Mouse (Mus musculus) liver, embryonic 11.5 days (tissue): Measurements from ENCODE around the gene Ttll1. TPM values are rescaled to one million over a fixed set of nuclear protein-coding genes. Genes with fewer than 3 reads are reported as not detected.

Source experiments
- ATAC-seq: fragments of 200-750 bp; cut with Nextera tagmentation; replicated peaks from 2 replicates; pipeline ENCODE4 v1.8.0; 2017; ENCODE audit warnings: moderate number of reproducible peaks, mild to moderate bottlenecking, moderate TSS enrichment, moderate library complexity; ENCODE audit not compliant: low FRiP score
- DNase-seq: peaks from one replicate; pipeline ENCODE4 v3.0.0-alpha.2; 2017; ENCODE audit warnings: low spot score
- H3K27ac ChIP-seq: fragments of 300-500 bp; sonication (generic); 2 replicates; pipeline ENCODE4 v1.5.1; 2014; ENCODE audit warnings: mild to moderate bottlenecking, low read depth, low read length, control low read depth
- H3K27me3 ChIP-seq: fragments of 300-500 bp; sonication (generic); replicated peaks from 2 replicates; pipeline ENCODE4 v1.6.1; 2014; ENCODE audit warnings: low read length, mixed read lengths; ENCODE audit not compliant: control insufficient read depth, insufficient read depth
- H3K36me3 ChIP-seq: fragments of 300-500 bp; sonication (generic); 2 replicates; pipeline ENCODE4 v1.6.1; 2014; ENCODE audit warnings: mild to moderate bottlenecking, low read length, moderate library complexity, mixed read lengths; ENCODE audit not compliant: control insufficient read depth, insufficient read depth
- H3K4me1 ChIP-seq: fragments of 300-500 bp; sonication (generic); replicated peaks from 2 replicates; pipeline ENCODE4 v1.6.1; 2014; ENCODE audit warnings: low read length, mixed read lengths; ENCODE audit not compliant: control insufficient read depth, insufficient read depth
- H3K4me2 ChIP-seq: fragments of 300-500 bp; sonication (generic); 2 replicates; pipeline ENCODE4 v1.6.1; 2014; ENCODE audit warnings: mild to moderate bottlenecking, control low read depth, moderate library complexity
- H3K4me3 ChIP-seq: fragments of 300-500 bp; sonication (generic); 2 replicates; pipeline ENCODE4 v1.5.1; 2014; ENCODE audit warnings: low read depth, low read length, control low read depth
- H3K9ac ChIP-seq: fragments of 300-500 bp; sonication (generic); 2 replicates; pipeline ENCODE4 v1.6.1; 2014; ENCODE audit warnings: low read depth, low read length, control low read depth
- H3K9me3 ChIP-seq: fragments of 300-500 bp; sonication (generic); 2 replicates; pipeline ENCODE4 v1.6.1; 2016; ENCODE audit warnings: low read length, inconsistent platforms, mixed read lengths; ENCODE audit not compliant: control insufficient read depth
- WGBS: fragments of 180-500 bp; shearing (Covaris S2); extraction: QIAGEN DNeasy Blood & Tissue Kit; methylation state at CpG from one replicate; pipeline ENCODE4 v1.1.7; 2014; 5-methylcytosine and 5-hydroxymethylcytosine counted together
- polyA plus RNA-seq: library from polyadenylated mRNA; unstranded; fragments of >200 nt; fragmentation: Nextera tagmentation; extraction: Ambion mirVana; gene quantifications from 2 replicates; pipeline ENCODE4 v1.2.1, GENCODE M21; 2014

The Ttll1 gene
- polyA plus RNA-seq, 1 experiment from 2014 or later: 14.5 TPM

GRCm38 (mm10) chr15:83471476-83471875 lies 39.2 kb downstream of the Ttll1 start:
- WGBS: 71% methylated on average over 7 of the region's 7 CpGs
- peaks cover 13% of the 10 kb centered on the region for H3K4me1 ChIP-seq
- H3K9ac ChIP-seq: no peak overlapping the region
- no peaks in the 10 kb centered on the region for H3K36me3 ChIP-seq
- H3K27ac ChIP-seq: no peak overlapping the region
- no peak overlapping the region for H3K4me3 ChIP-seq
- no peak for ATAC-seq
- H3K9me3 ChIP-seq: no peaks in the 10 kb centered on the region
- H3K4me2 ChIP-seq: no peak overlapping the region
- DNase-seq: no peak
- no peaks in the 10 kb centered on the region; the same call in 1 of the 2 replicates for H3K27me3 ChIP-seq

GRCm38 (mm10) chr15:83470443-83470842 lies 40.2 kb downstream of the Ttll1 start:
- ATAC-seq (no peak), DNase-seq (no peak)
- Histone ChIP-seq H3K27ac (no peak overlapping the region), H3K4me2 (no peak overlapping the region), H3K4me3 (no peak overlapping the region), H3K4me1 (peaks cover 13% of the 10 kb centered on the region), H3K9ac (no peak overlapping the region), H3K9me3 (no peaks in the 10 kb centered on the region), H3K27me3 (no peaks in the 10 kb centered on the region), H3K36me3 (no peaks in the 10 kb centered on the region)
- 82% methylated on average over 8 of the region's 8 CpGs for WGBS

GRCm38 (mm10) chr15:83469279-83469821 lies 41.3 kb downstream of the Ttll1 start:
- ATAC-seq: no peak
- no peaks in the 10 kb centered on the region for H3K36me3 ChIP-seq
- H3K4me1 ChIP-seq: peaks cover 7% of the 10 kb centered on the region
- no peaks in the 10 kb centered on the region for H3K27me3 ChIP-seq
- no peak overlapping the region for H3K4me3 ChIP-seq
- no peak overlapping the region for H3K9ac ChIP-seq
- H3K9me3 ChIP-seq: no peaks in the 10 kb centered on the region
- no peak overlapping the region for H3K27ac ChIP-seq
- DNase-seq: no peak
- 62% methylated on average over 6 of the region's 6 CpGs for WGBS
- H3K4me2 ChIP-seq: no peak overlapping the region

- Histone ChIP-seq H3K9me3 (no peaks in the 10 kb centered on the region), H3K36me3 (no peaks in the 10 kb centered on the region), H3K4me3 (no peak overlapping the region), H3K4me1 (peaks cover 9% of the 10 kb centered on the region), H3K27me3 (no peaks in the 10 kb centered on the region), H3K9ac (no peak overlapping the region), H3K27ac (no peak overlapping the region), H3K4me2 (no peak overlapping the region)
- ATAC-seq (no peak), DNase-seq (no peak)
- 77% methylated on average over 9 of the region's 9 CpGs for WGBS
These were observed 43.3 kb downstream of the Ttll1 start for GRCm38 (mm10) chr15:83467232-83467966.

GRCm38 (mm10) chr15:83466331-83466730 lies 44.4 kb downstream of the Ttll1 start:
- Histone ChIP-seq H3K27ac (no peak overlapping the region), H3K27me3 (no peaks in the 10 kb centered on the region), H3K9ac (no peak overlapping the region), H3K4me1 (peaks cover 9% of the 10 kb centered on the region), H3K36me3 (no peaks in the 10 kb centered on the region), H3K9me3 (no peaks in the 10 kb centered on the region), H3K4me3 (no peak overlapping the region), H3K4me2 (no peak overlapping the region)
- DNase-seq (no peak), ATAC-seq (no peak)
- WGBS: 67% methylated on average over 4 of the region's 4 CpGs

- Histone ChIP-seq H3K36me3 (no peaks in the 10 kb centered on the region), H3K9ac (no peak overlapping the region), H3K27ac (no peak overlapping the region), H3K4me1 (peaks cover 9% of the 10 kb centered on the region), H3K4me3 (peak overlapping the region; percentile 89), H3K9me3 (no peaks in the 10 kb centered on the region), H3K27me3 (no peaks in the 10 kb centered on the region), H3K4me2 (peak overlapping the region; percentile 41)
- DNase-seq: no peak
- ATAC-seq: peak; percentile 40
- 68% methylated on average over 19 of the region's 19 CpGs for WGBS
These were observed 45.6 kb downstream of the Ttll1 start for GRCm38 (mm10) chr15:83464905-83465650.

- no peaks in the 10 kb centered on the region for H3K36me3 ChIP-seq
- WGBS: under 1% methylated on average over 77 of the region's 88 CpGs
These were observed 46.4 kb downstream of the Ttll1 start, which contains the start of gene Pacsin2 for GRCm38 (mm10) chr15:83464083-83464904. Gene Pacsin2, minus strand, starts transcription at chr15:83464606.

GRCm38 (mm10) chr15:83463369-83464082 lies 47.2 kb downstream of the Ttll1 start:
- DNase-seq (no peak), ATAC-seq (no peak)
- H3K27me3 ChIP-seq: no peaks in the 10 kb centered on the region
- no peaks in the 10 kb centered on the region for H3K9me3 ChIP-seq
- H3K36me3 ChIP-seq: no peaks in the 10 kb centered on the region
- H3K27ac ChIP-seq: peak overlapping the region; percentile 78
- peaks cover 9% of the 10 kb centered on the region for H3K4me1 ChIP-seq
- H3K4me3 ChIP-seq: peak overlapping the region; percentile 89
- peak overlapping the region; percentile 92 for H3K9ac ChIP-seq
- WGBS: 11% methylated on average over 17 of the region's 17 CpGs
- H3K4me2 ChIP-seq: peak overlapping the region; percentile 83

More at GRCm38 (mm10) chr15:83464083-83464904, 46.4 kb downstream of the Ttll1 start, which contains the start of gene Pacsin2:
- Histone ChIP-seq H3K9ac (peak within 1 kb of the TSS; percentile 92), H3K27ac (peak within 1 kb of the TSS; percentile 78), H3K4me3 (peak within 1 kb of the TSS; percentile 89), H3K27me3 (no peaks in the 10 kb centered on the region), H3K4me1 (peaks cover 9% of the 10 kb centered on the region), H3K9me3 (no peaks in the 10 kb centered on the region), H3K4me2 (peak within 1 kb of the TSS; percentile 83)
- DNase-seq: peak; percentile 98
- ATAC-seq: peak; percentile 99
